Mouse (Mus musculus): ENCODE results near the gene Slf2. TPM values are rescaled to one million over a fixed set of nuclear protein-coding genes. Genes with fewer than 3 reads are reported as not detected.

Slf2 gene
- polyA plus RNA-seq (2015; fragmentation: Nextera tagmentation; extraction: Ambion mirVana): 28.3 and 29.3 TPM in 2 replicates

DNA sequence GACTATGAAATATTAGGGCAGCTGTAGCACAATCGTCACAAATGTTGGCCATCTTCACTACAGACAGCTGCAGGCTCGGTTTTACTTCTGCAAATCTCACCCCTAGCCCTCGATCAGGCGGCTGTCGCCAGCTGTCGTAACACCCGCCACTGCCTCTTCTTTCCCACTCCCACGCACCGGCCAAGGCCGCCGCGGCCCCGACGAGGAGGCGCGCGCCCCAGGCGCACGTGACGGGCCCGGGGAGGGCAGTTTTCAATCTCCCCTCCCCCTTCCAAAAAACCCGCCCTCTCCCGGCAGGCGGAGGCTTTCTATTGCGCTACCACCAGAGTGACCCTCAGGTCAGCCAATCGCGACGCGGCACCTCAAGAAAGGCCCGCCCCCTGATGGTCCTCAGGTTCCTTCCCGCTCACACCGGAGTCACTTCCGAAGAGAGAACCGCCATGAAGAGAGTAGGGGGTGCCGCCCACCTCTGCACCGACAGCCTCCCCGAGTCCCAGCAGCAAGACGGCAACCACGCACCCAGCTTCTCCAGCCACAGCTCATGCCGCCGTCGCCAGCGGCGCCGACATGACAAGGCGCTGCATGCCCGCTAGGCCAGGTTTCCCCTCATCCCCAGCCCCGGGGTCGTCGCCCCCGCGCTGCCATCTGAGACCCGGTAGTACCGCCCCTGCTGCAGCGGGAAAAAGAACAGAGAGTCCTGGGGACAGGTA lies at the start of gene Slf2:
TSS of gene Slf2 (plus strand) at position 408 of the 710 bp plus-strand sequence.
- WGBS: under 1% methylated on average over 55 of the region's 55 CpGs
- Histone ChIP-seq H3K27ac (replicated peaks) (peak within 1 kb of the TSS; percentile 93), H3K27me3 (no peaks in the 10 kb centered on the region), H3K4me1 (replicated peaks) (peaks cover 23% of the 10 kb centered on the region), H3K4me2 (peak within 1 kb of the TSS; percentile 76), H3K4me3 (peak within 1 kb of the TSS; percentile 73), H3K9me3 (no peaks in the 10 kb centered on the region), H3K36me3 (peaks cover 11% of the 10 kb centered on the region), H3K9ac (peak within 1 kb of the TSS; percentile 84)
- peak; percentile 99 for ATAC-seq (ENCODE audit: low FRiP score, low read depth)

DNA sequence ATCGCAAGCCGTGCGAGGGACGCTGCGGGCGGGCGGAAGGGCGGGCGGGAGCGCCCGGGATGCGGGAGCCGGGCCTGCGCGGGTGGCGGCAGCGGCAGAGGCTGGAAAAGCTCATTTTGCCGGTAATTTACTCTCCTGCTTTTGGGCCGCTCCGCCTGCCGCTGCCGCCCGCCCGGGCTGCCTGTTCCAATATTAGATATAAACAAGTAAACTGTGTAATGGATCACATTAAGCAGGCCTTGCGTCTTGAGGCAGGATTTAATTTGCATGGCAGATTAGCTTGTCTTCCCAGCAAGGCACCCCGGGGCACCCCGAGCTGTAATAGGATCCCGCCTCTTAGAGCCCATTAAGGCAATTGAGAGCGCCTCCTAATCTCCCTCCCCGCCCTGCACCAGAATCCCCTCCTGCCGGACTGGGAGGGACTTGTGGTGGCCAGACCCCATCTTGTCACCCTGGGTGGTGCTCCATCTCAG lies 48.4 kb upstream of the Slf2 start:
- Histone ChIP-seq H3K4me3 (peak overlapping the region; percentile 30), H3K9me3 (no peaks in the 10 kb centered on the region), H3K27me3 (peaks cover 27% of the 10 kb centered on the region), H3K9ac (peak overlapping the region; percentile 32), H3K4me1 (replicated peaks) (peaks cover 21% of the 10 kb centered on the region), H3K27ac (replicated peaks) (peak overlapping the region; percentile 77), H3K36me3 (no peaks in the 10 kb centered on the region), H3K4me2 (peak overlapping the region; percentile 63)
- ATAC-seq (ENCODE audit: low FRiP score, low read depth): peak; percentile 68
- WGBS: under 1% methylated on average over 31 of the region's 31 CpGs

DNA sequence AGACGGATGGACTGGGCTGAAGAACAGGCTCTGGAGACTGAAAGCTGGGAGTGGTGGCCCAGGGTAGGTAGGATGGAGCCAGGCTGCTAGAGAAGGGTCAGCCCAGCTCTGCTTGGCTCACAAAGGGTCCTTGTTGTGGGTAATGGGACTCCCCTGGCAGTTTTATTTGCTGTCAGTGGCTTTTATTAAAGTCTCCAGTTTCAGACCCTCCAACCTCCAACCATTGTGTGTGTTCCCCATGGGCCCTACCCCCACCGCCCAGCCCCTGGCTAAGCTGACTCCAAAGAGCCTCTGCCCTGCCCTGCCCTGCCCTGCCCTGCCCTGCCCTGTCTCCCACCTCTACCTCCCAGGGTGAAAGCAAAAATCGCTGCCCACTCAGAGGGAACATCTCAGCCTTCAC lies 46.6 kb upstream of the Slf2 start:
- H3K27me3 ChIP-seq: peaks cover 35% of the 10 kb centered on the region
- no peak overlapping the region for H3K9ac ChIP-seq
- H3K4me2 ChIP-seq: no peak overlapping the region
- H3K27ac ChIP-seq (replicated peaks): no peak overlapping the region
- H3K4me1 ChIP-seq (replicated peaks): peaks cover 21% of the 10 kb centered on the region
- 43% methylated on average over 3 of the region's 3 CpGs for WGBS
- no peaks in the 10 kb centered on the region for H3K9me3 ChIP-seq
- no peak for ATAC-seq (ENCODE audit: low FRiP score, low read depth)
- H3K36me3 ChIP-seq: no peaks in the 10 kb centered on the region
- H3K4me3 ChIP-seq: no peak overlapping the region

DNA sequence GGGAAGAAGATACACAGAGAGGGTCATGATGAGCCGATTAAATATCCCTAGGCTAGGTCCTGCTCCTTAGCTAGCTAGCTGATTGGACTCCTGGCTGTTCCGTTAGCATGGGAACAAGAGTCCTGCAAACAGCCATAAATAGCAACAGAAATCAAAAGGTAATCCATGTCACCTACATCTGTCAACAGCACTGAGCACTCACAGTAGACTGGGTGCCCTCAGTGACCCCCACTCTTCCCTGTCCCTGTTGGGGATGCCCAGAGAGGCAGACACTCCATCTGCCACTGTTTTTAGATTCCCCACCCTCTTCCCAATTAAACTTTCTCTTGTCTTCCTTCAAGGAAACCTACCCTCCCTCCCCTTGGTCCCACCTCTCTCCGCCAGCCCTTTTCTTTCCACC lies 44.5 kb upstream of the Slf2 start:
- Histone ChIP-seq H3K4me2 (no peak overlapping the region), H3K9ac (no peak overlapping the region), H3K27me3 (peaks cover 39% of the 10 kb centered on the region), H3K9me3 (no peaks in the 10 kb centered on the region), H3K4me1 (replicated peaks) (peaks cover 15% of the 10 kb centered on the region), H3K4me3 (no peak overlapping the region), H3K36me3 (no peaks in the 10 kb centered on the region), H3K27ac (replicated peaks) (no peak overlapping the region)
- 32% methylated on average over 3 of the region's 3 CpGs for WGBS
- ATAC-seq (ENCODE audit: low FRiP score, low read depth): no peak

- Histone ChIP-seq H3K4me1 (replicated peaks) (peaks cover 7% of the 10 kb centered on the region), H3K27me3 (peaks cover 44% of the 10 kb centered on the region), H3K9me3 (no peaks in the 10 kb centered on the region), H3K9ac (no peak overlapping the region), H3K27ac (replicated peaks) (no peak overlapping the region), H3K4me2 (no peak overlapping the region), H3K4me3 (no peak overlapping the region), H3K36me3 (no peaks in the 10 kb centered on the region)
- WGBS: 23% methylated on average over 7 of the region's 7 CpGs
- ATAC-seq (ENCODE audit: low FRiP score, low read depth): 0 out of 2 replicates have a peak, but pooled peaks have one; percentile 40
These were observed 43.2 kb upstream of the Slf2 start for GRCm38 (mm10) chr19:44887679-44888235.

DNA sequence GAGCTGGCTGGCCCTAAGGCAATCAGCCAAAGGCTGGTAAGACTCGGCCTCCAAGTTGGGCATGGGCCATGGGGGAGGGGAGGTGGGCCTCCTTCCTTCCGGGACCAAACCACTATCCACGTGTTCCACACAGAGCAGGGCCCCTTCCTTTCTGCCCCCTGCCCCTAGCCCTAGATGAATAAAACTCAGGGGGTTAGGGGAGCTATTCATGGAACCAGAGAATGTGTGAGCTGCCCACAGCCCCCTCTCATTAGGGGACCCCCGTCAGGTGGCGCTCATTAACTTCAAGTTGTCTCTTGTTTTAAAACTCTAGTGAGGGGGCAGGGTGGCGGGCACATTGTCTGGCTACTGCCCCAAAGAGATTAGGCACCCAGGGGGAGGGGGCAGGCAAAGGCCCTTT lies 41.4 kb upstream of the Slf2 start:
- WGBS: 15% methylated on average over 6 of the region's 6 CpGs
- ATAC-seq (ENCODE audit: low FRiP score, low read depth): no peak
- no peaks in the 10 kb centered on the region for H3K9me3 ChIP-seq
- H3K27me3 ChIP-seq: peaks cover 49% of the 10 kb centered on the region
- no peak overlapping the region for H3K27ac ChIP-seq (replicated peaks)
- no peaks in the 10 kb centered on the region for H3K36me3 ChIP-seq
- no peak overlapping the region for H3K9ac ChIP-seq
- peaks cover 16% of the 10 kb centered on the region for H3K4me1 ChIP-seq (replicated peaks)
- no peak overlapping the region for H3K4me2 ChIP-seq
- H3K4me3 ChIP-seq: no peak overlapping the region

GRCm38 (mm10) chr19:44891446-44891845 lies 39.5 kb upstream of the Slf2 start:
- Histone ChIP-seq H3K4me2 (no peak overlapping the region), H3K27ac (replicated peaks) (no peak overlapping the region), H3K9ac (no peak overlapping the region), H3K36me3 (no peaks in the 10 kb centered on the region), H3K4me3 (no peak overlapping the region), H3K9me3 (no peaks in the 10 kb centered on the region), H3K4me1 (replicated peaks) (peaks cover 16% of the 10 kb centered on the region), H3K27me3 (peaks cover 49% of the 10 kb centered on the region)
- 59% methylated on average over 15 of the region's 15 CpGs for WGBS
- ATAC-seq (ENCODE audit: low FRiP score, low read depth): no peak

- peak overlapping the region; percentile 22; the same call in 1 of the 2 replicates for H3K4me2 ChIP-seq
These were observed 37.6 kb upstream of the Slf2 start for GRCm38 (mm10) chr19:44893231-44893871.

DNA sequence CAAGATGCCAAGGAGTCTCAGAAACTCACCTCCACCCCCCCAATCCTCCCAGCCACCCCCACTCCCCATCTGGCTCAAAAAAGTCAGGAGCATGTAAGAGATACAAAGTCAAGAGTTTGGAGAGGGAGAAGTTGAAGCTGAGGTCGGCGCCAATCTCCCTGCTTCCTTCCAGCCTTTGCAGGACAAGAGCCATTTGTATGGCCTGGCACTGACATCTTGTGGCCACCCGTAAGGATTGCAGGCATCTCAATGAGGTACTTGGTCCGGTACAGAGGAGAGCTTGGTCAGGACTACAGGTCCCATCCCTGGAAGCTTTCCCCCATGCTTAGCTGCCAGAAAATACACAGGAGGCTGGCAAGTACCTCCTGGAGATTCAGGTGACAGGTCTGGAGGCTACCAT lies 35.7 kb upstream of the Slf2 start:
- Histone ChIP-seq H3K9me3 (no peaks in the 10 kb centered on the region), H3K36me3 (no peaks in the 10 kb centered on the region), H3K27ac (replicated peaks) (no peak overlapping the region), H3K4me3 (no peak overlapping the region), H3K4me1 (replicated peaks) (peaks cover 25% of the 10 kb centered on the region), H3K9ac (no peak overlapping the region), H3K27me3 (peaks cover 40% of the 10 kb centered on the region), H3K4me2 (no peak overlapping the region)
- peak; percentile 56; the same call in 1 of the 2 replicates for ATAC-seq (ENCODE audit: low FRiP score, low read depth)
- WGBS: 3% methylated on average over 4 of the region's 4 CpGs

More at GRCm38 (mm10) chr19:44893231-44893871, 37.6 kb upstream of the Slf2 start:
- Histone ChIP-seq H3K27me3 (peaks cover 46% of the 10 kb centered on the region), H3K9ac (no peak overlapping the region), H3K4me1 (replicated peaks) (peaks cover 12% of the 10 kb centered on the region), H3K36me3 (no peaks in the 10 kb centered on the region), H3K4me3 (no peak overlapping the region), H3K27ac (replicated peaks) (no peak overlapping the region), H3K9me3 (no peaks in the 10 kb centered on the region)
- no peak for ATAC-seq (ENCODE audit: low FRiP score, low read depth)
- WGBS: 30% methylated on average over 19 of the region's 19 CpGs

DNA sequence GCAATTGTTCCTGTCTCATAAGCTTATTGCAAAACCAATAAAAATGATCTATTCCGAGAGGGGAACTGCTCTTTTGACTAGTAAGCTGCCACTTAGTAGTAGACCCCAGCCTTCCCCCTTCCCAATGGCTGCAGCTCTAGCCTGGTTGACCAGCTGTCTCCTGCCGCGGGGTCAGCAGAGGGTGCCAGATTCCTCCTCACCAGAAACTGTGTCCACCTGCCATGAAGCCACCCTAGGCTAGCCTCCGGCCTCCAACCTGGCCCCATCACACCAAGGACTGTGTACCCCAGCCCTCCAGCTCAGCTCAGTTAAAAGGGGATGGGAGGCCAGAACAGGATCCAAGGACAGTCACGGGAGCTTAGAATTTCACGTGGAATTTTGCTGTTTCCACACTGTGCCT lies 34.5 kb upstream of the Slf2 start:
- Histone ChIP-seq H3K36me3 (no peaks in the 10 kb centered on the region), H3K27me3 (peaks cover 30% of the 10 kb centered on the region), H3K4me2 (no peak overlapping the region), H3K27ac (replicated peaks) (no peak overlapping the region), H3K4me3 (no peak overlapping the region), H3K4me1 (replicated peaks) (peaks cover 37% of the 10 kb centered on the region), H3K9ac (no peak overlapping the region), H3K9me3 (no peaks in the 10 kb centered on the region)
- no peak for ATAC-seq (ENCODE audit: low FRiP score, low read depth)
- 76% methylated on average over 6 of the region's 6 CpGs for WGBS

DNA sequence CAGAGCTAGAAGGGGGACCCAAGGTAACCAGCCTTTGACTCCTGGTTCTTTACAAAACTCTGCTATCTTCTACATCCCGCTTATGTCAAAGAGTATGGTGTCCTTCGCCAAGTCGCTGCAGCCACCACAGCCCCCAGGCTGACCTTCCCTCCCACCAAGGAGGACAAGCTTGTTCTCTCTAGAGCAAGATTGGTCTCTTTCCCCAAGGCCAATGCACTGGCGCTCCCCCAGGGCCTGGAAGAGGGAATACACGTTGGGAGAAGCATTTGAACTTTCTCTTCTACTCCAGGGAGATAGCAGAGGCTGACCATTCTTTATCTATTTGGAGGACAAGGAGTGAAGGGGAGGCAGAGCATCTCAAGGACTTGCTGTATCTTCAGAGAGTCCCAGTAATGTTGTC lies 33.4 kb upstream of the Slf2 start:
- no peak for ATAC-seq (ENCODE audit: low FRiP score, low read depth)
- Histone ChIP-seq H3K4me1 (replicated peaks) (peaks cover 38% of the 10 kb centered on the region), H3K4me2 (no peak overlapping the region), H3K9me3 (no peaks in the 10 kb centered on the region), H3K27me3 (peaks cover 25% of the 10 kb centered on the region), H3K36me3 (no peaks in the 10 kb centered on the region), H3K27ac (replicated peaks) (no peak overlapping the region), H3K4me3 (no peak overlapping the region), H3K9ac (no peak overlapping the region)
- WGBS: 73% methylated on average over 5 of the region's 5 CpGs

- no peaks in the 10 kb centered on the region for H3K36me3 ChIP-seq
- no peak overlapping the region for H3K4me2 ChIP-seq
- WGBS: 47% methylated on average over 3 of the region's 3 CpGs
- no peak overlapping the region for H3K4me3 ChIP-seq
- H3K27me3 ChIP-seq: peaks cover 21% of the 10 kb centered on the region
- no peak overlapping the region for H3K27ac ChIP-seq (replicated peaks)
- H3K4me1 ChIP-seq (replicated peaks): peaks cover 29% of the 10 kb centered on the region
- H3K9me3 ChIP-seq: no peaks in the 10 kb centered on the region
- ATAC-seq (ENCODE audit: low FRiP score, low read depth): no peak
- H3K9ac ChIP-seq: no peak overlapping the region
These were observed 32.3 kb upstream of the Slf2 start for GRCm38 (mm10) chr19:44898646-44899045.
